Mouse (Mus musculus): ENCODE data around the gene Ciz1.

DNA sequence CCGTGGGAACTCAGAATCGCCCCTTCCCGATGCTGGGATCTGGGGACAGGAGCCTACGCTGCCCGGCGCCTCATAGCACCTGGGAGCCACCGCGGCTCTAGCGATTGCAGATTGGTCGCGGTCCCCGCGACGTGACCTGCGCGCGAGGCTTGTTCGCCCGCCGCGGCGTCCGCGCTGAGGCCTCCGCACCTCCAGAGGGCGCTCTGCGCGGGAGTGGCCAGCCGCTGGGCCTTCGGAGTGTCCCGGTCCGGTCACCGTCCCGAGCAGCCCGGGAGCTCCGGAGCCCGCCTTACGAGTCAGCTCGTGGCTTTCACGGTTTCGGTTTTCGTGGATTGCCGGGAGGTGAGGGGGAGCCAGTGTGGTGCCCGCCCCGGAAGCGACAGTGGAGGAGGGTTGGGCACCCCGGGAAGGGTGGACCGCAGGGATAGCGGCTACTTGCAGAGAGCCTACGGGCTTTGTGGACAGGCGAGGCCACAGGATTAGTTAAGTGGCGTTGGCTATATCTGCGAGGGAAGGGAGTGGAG is 10.8 kb downstream of the Ciz1 start:
- TF ChIP-seq POLR2A (IDR thresholded peaks at IDR 0.05; ENCODE audit: insufficient read depth, low read length) (no peak), CTCF (IDR thresholded peaks at IDR 0.05; ENCODE audit: low read depth, low read length) (peak; percentile 68), EP300 (IDR thresholded peaks at IDR 0.05; ENCODE audit: insufficient read depth, low read depth, low read length) (no peak)
